Mouse (Mus musculus): ENCODE data around the gene Cyth1. TPM values are rescaled to one million over a fixed set of nuclear protein-coding genes. Genes with fewer than 3 reads are reported as not detected.
A peak's percentile ranks its signal among the peaks of the same experiment; 100 is the strongest.

Cyth1 gene
- polyA plus RNA-seq, 1 experiment from 2014 or later = 11.5 TPM

DNA sequence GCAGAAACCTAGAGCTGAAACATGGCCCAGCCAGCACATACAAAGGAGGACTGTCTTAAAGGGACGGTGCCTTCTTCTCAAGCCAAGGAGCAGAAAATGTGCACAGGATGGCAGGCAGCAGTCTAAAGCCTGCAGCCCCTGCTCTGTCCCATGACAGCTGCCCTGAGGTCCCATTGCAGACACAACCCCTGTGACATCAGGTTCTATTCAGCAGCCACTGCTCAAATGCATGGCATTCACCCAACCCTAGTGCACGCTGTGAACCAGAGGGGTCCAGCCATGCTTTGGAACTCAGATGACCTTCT, 50.1 kb downstream of the Cyth1 start:
- Histone ChIP-seq H3K9me3 (ENCODE audit: low read depth, low read length) (no peaks in the 10 kb centered on the region), H3K9ac (no peak overlapping the region; the same call in 1 of the 2 replicates), H3K27me3 (ENCODE audit: insufficient read depth, low read length) (no peaks in the 10 kb centered on the region), H3K4me2 (peak overlapping the region; percentile 35), H3K36me3 (ENCODE audit: insufficient read depth) (no peaks in the 10 kb centered on the region; the same call in 1 of the 2 replicates), H3K4me3 (ENCODE audit: low read depth, low read length) (no peak overlapping the region), H3K27ac (ENCODE audit: low read depth) (peak overlapping the region; percentile 50; the same call in 1 of the 2 replicates), H3K4me1 (ENCODE audit: insufficient read depth) (peaks cover 72% of the 10 kb centered on the region)
- DNase-seq = peak; percentile 38
- 43% methylated on average over 2 of the region's 2 CpGs for WGBS
- no peak for ATAC-seq (ENCODE audit: insufficient read depth)
- no peak for TF ChIP-seq CTCF (IDR thresholded peaks at IDR 0.05; ENCODE audit: low read depth)

DNA sequence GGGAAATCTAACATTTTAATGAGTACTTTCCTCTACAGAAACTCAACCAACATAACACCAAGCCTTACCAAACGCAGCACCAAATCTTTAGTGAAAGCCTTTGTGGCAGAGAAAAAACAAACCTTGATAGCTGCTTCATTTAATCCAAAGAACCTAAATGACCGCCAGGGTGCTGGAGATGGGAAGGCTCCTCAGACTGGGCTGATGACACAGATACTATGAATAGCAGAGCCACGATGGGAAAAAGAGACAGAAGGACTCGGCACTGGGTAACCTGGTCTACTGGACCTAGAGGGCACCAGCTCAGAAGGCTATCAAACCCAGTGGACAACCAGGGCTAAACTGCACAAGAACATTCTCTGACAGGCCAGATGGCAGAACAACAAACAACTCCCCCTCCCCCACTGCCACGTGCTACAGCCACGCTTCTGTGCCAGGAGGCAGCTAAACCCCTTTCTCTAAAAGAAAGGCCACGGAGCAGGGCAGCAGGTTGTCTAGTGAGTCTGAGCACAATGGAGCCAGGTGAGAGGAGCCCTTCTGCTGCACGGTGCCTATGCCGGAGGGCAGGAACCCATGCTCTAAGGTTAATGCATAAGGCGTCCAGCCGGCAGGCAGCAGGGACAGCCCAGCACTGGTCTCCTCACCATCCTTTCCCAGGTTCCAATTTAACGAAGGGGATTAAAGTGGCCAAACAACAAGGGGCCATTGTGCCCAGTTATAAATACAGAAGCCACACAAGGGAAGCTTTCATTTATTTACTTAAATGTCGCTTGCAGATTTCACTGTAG, 50.7 kb downstream of the Cyth1 start:
- Histone ChIP-seq H3K4me1 (ENCODE audit: insufficient read depth) (peaks cover 67% of the 10 kb centered on the region), H3K9ac (peak overlapping the region; percentile 22; the same call in 1 of the 2 replicates), H3K4me3 (ENCODE audit: low read depth, low read length) (no peak overlapping the region), H3K36me3 (ENCODE audit: insufficient read depth) (no peaks in the 10 kb centered on the region; the same call in 1 of the 2 replicates), H3K27ac (ENCODE audit: low read depth) (peak overlapping the region; percentile 44; the same call in 1 of the 2 replicates), H3K4me2 (peak overlapping the region; percentile 35), H3K9me3 (ENCODE audit: low read depth, low read length) (no peaks in the 10 kb centered on the region), H3K27me3 (ENCODE audit: insufficient read depth, low read length) (no peaks in the 10 kb centered on the region)
- 29% methylated on average over 13 of the region's 13 CpGs for WGBS
- ATAC-seq (ENCODE audit: insufficient read depth) (no peak), DNase-seq (peak; percentile 65)
- no peak for TF ChIP-seq CTCF (IDR thresholded peaks at IDR 0.05; ENCODE audit: low read depth)

DNA sequence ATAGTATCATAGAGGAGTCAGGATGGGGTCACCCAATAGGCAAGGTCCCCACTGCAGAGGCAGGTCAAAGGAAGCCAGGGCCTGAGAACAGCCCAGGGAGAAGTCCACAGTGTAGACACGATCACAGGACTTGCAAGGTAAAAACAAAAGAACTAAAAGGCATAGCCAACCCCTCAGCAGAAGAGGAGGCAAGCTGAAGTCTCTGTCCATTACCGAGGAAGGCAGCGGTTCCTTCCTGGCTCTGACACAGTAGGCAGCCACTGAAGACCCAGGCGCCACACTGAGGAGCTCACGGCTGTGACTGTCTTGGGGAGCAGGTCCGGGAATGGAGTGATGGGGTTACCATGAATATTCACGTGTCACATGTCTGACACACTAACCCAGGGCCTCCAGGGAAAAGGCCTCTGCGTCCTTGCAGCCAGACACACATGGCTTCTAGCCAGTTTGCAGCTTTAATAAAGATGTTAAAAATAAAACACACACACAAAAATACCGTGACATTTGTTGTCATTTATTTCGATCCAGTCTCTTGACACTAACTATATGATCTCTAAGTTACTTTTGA, 51.5 kb downstream of the Cyth1 start:
- TF ChIP-seq CTCF (IDR thresholded peaks at IDR 0.05; ENCODE audit: low read depth) = no peak
- DNase-seq (no peak), ATAC-seq (ENCODE audit: insufficient read depth) (no peak)
- H3K9me3 ChIP-seq (ENCODE audit: low read depth, low read length) = no peaks in the 10 kb centered on the region
- peak overlapping the region; percentile 18; the same call in 1 of the 2 replicates for H3K27ac ChIP-seq (ENCODE audit: low read depth)
- no peak overlapping the region for H3K4me2 ChIP-seq
- no peak overlapping the region for H3K4me3 ChIP-seq (ENCODE audit: low read depth, low read length)
- H3K9ac ChIP-seq = no peak overlapping the region
- H3K36me3 ChIP-seq (ENCODE audit: insufficient read depth) = peaks cover 5% of the 10 kb centered on the region; the same call in 1 of the 2 replicates
- no peaks in the 10 kb centered on the region for H3K27me3 ChIP-seq (ENCODE audit: insufficient read depth, low read length)
- WGBS = 46% methylated on average over 10 of the region's 10 CpGs
- H3K4me1 ChIP-seq (ENCODE audit: insufficient read depth) = peaks cover 60% of the 10 kb centered on the region

DNA sequence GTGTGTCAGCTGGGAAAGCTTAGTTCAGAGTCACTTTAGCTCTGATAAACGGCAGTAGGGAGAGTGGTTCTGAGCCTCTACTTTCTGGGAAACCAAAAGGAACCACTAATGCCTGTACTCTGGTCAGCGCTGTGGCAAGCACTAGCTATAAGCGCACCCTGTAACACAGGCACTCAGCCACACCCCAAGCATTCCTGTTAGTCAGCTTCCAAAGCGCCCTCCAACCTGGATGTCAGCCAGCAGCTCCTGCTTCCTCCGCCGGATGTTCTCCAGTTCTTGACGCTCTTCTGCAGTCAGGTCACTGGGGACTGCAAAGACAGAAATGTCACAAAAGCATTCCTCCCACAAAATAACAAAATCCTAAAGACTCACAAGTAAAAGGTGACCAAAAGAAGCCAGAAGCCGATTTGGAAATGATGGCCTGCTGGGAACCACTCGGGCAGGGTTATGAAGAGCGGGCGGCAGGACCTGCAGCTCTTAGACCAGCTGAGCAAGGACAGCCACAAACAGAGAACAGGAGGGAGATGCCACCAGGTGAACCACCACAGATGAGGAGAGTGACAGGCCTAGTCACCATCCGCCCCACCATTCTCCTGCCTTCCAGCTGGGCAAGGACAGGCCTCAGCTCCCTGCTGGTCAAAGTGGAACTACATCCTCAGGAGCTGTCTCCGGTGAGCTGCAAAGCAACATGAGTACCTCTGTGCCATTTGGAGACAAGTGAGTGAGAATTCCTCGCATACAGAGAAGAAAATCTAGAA, 54.8 kb downstream of the Cyth1 start:
- peak overlapping the region; percentile 19 for H3K27ac ChIP-seq (ENCODE audit: low read depth)
- H3K9ac ChIP-seq = no peak overlapping the region
- no peak overlapping the region for H3K4me2 ChIP-seq
- 38% methylated on average over 14 of the region's 14 CpGs for WGBS
- peak; percentile 52 for TF ChIP-seq CTCF (IDR thresholded peaks at IDR 0.05; ENCODE audit: low read depth)
- H3K36me3 ChIP-seq (ENCODE audit: insufficient read depth) = peaks cover 24% of the 10 kb centered on the region
- ATAC-seq (ENCODE audit: insufficient read depth) (peak; percentile 78; the same call in 1 of the 2 replicates), DNase-seq (peak; percentile 95)
- no peak overlapping the region for H3K4me3 ChIP-seq (ENCODE audit: low read depth, low read length)
- H3K9me3 ChIP-seq (ENCODE audit: low read depth, low read length) = no peaks in the 10 kb centered on the region
- H3K4me1 ChIP-seq (ENCODE audit: insufficient read depth) = peaks cover 37% of the 10 kb centered on the region
- H3K27me3 ChIP-seq (ENCODE audit: insufficient read depth, low read length) = no peaks in the 10 kb centered on the region

DNA sequence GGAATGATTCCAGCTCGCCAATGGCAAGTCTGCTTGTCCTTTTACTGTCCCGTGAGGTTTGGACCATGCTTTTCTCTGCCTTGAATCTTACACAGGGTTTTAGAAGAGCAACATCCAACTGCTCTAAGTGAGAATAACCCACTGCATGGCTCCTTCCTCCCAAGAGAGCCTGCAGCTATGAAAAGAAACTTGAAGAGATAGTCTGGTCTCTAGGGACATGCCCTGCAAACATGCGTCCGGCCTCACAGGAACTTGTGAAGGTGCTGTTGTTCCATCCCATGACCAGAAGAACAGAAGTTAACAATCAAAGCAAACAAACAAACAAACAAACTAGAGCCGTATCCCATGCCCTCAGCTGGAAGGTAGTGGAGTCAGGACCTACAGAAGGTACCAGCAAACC, 55.4 kb downstream of the Cyth1 start:
- Histone ChIP-seq H3K36me3 (ENCODE audit: insufficient read depth) (peaks cover 29% of the 10 kb centered on the region), H3K9me3 (ENCODE audit: low read depth, low read length) (no peaks in the 10 kb centered on the region), H3K27ac (ENCODE audit: low read depth) (peak overlapping the region; percentile 19; the same call in 1 of the 2 replicates), H3K4me1 (ENCODE audit: insufficient read depth) (peaks cover 31% of the 10 kb centered on the region), H3K4me2 (no peak overlapping the region), H3K9ac (no peak overlapping the region), H3K4me3 (ENCODE audit: low read depth, low read length) (no peak overlapping the region), H3K27me3 (ENCODE audit: insufficient read depth, low read length) (no peaks in the 10 kb centered on the region)
- ATAC-seq (ENCODE audit: insufficient read depth) = no peak
- DNase-seq = no peak
- TF ChIP-seq CTCF (IDR thresholded peaks at IDR 0.05; ENCODE audit: low read depth) = no peak
- WGBS = 82% methylated on average over 5 of the region's 5 CpGs

DNA sequence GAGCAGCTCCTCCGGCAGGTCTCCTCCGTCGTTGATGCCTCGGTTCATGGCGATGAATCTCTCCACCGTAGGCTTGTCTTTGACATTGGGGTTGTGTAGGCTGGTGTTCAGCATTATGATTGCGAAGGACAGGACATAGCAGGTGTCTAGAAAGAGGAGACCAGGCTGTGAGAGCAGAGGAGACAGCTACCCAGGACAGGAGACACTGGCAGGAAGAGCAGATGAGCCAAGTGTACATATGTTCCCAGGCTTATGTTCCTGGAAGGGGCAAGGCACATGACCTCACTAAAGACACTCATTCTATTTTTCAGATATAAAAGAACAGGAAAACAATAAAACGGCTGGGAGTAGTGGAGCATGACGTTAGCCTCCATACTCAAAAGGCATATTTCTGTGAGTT, 65.6 kb downstream of the Cyth1 start:
- ATAC-seq (ENCODE audit: insufficient read depth) (no peak), DNase-seq (no peak)
- WGBS = 94% methylated on average over 9 of the region's 9 CpGs
- Histone ChIP-seq H3K36me3 (ENCODE audit: insufficient read depth) (peaks cover 66% of the 10 kb centered on the region), H3K27me3 (ENCODE audit: insufficient read depth, low read length) (no peaks in the 10 kb centered on the region), H3K4me3 (ENCODE audit: low read depth, low read length) (no peak overlapping the region), H3K9ac (no peak overlapping the region), H3K4me2 (no peak overlapping the region), H3K4me1 (ENCODE audit: insufficient read depth) (no peaks in the 10 kb centered on the region), H3K9me3 (ENCODE audit: low read depth, low read length) (no peaks in the 10 kb centered on the region), H3K27ac (ENCODE audit: low read depth) (no peak overlapping the region)
- TF ChIP-seq CTCF (IDR thresholded peaks at IDR 0.05; ENCODE audit: low read depth) = no peak

DNA sequence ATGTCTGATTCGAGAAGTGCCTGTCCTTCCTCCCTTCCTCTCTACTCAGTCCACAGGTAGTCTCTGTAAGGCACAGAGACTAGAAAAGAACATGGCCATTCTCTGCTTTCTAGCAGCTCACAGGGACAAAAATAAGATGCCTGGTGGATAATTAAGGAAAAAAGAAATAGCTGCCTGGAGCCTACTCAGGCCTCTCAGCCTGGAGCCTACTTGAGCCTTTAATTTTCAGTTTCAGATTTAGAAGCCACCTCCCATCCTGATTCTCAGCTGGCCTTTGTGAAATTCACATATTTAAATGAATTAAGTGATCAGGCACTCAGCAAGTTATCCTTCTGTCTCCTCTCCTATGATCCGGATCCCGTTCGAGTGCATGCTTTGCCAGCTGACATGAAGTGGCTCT, 66.0 kb downstream of the Cyth1 start:
- 89% methylated on average over 4 of the region's 4 CpGs for WGBS

More for the DNA sequence above, 66.0 kb downstream of the Cyth1 start:
- Histone ChIP-seq H3K27ac (ENCODE audit: low read depth) (no peak overlapping the region), H3K36me3 (ENCODE audit: insufficient read depth) (peaks cover 70% of the 10 kb centered on the region), H3K27me3 (ENCODE audit: insufficient read depth, low read length) (no peaks in the 10 kb centered on the region), H3K4me2 (no peak overlapping the region), H3K9ac (no peak overlapping the region), H3K4me3 (ENCODE audit: low read depth, low read length) (no peak overlapping the region), H3K4me1 (ENCODE audit: insufficient read depth) (no peaks in the 10 kb centered on the region), H3K9me3 (ENCODE audit: low read depth, low read length) (no peaks in the 10 kb centered on the region)
- DNase-seq = no peak
- ATAC-seq (ENCODE audit: insufficient read depth) = no peak
- no peak for TF ChIP-seq CTCF (IDR thresholded peaks at IDR 0.05; ENCODE audit: low read depth)

Data from lung, embryonic 14.5 days (tissue).